Mouse (Mus musculus): Measurements from ENCODE around the gene Fam234b.
A peak's percentile ranks its signal among the peaks of the same experiment; 100 is the strongest.

Fam234b gene

DNA sequence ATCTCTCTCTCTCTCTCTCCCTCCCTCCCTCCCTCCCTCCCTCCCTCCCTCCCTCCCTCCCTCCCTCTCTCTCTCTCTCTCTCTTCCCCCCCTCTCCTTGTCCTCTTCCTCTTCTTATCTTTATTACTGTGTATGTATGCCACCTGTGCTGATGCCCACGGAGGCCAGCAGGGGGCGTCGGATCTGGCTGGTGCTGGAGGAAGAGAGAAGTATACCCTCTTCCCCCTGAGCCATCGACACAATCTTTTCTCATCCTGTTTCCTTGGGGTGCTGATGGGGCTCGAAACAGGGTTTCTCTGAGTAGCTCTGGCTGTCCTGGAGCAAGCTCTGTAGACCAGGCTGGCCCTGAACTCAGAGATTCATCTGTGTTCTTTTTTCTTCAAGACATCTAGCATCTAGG is 14.9 kb upstream of the Fam234b start:
- DNase-seq (ENCODE audit: low spot score) = no peak

DNA sequence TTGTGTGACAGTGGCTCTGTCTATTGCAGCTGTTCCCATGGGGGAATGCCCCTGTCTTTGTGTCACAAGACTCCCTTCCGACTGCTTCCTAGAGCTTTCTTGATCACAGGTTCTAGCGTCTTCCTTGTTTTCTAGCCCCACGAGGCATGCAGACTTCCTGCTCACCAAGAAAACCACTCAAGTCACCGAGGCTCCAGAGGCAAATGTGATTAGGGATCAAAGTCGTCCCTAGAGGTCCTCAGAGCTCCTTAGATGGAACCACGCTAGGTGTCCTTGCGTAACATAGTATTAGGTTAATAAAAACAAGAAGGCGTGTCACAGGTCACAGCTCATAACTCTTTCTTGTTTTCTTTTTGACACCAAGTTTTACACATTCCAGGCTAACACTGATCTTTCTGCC is 13.8 kb upstream of the Fam234b start:
- DNase-seq (ENCODE audit: low spot score) = peak; percentile 35

DNA sequence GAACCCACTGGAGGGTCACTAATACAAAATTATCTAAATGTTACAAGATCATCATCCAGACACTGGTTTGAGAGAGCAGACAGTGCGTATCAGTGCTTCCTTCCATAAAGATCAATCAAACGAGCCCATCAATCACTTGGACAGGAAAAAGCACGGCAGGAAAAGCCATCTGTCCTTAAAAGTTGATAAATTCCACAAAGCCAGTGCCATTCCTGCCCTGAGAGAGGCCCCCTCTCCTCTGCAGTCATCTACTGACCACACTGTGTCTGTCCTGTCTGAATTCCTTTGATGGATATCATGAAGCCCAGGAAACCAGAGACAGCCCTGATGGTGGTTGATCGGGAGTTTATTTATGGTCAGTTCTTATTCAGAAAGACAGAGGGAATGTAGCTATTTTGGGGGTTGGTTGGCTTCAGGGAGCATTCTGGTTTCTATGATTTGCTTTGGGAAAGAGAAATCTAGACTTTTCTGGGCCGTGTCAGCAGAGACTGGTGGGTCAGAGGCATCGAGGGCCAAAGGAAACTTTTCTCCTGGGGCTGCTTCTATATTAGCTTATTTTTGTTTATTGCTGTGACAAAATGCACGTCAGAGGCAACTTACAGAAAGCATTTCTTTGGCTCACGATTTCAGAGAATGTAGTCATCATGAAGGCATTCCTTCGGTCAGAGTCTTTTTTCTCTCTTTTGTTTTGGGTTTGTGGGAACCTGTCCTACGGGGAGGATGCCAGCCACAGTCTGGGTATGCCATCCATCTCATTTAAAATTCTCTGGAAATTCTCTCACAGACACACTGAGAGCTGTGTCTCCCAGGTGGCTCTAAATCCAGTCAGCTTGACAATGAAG is 10.5 kb upstream of the Fam234b start:
- DNase-seq (ENCODE audit: low spot score) = peak; percentile 51

DNA sequence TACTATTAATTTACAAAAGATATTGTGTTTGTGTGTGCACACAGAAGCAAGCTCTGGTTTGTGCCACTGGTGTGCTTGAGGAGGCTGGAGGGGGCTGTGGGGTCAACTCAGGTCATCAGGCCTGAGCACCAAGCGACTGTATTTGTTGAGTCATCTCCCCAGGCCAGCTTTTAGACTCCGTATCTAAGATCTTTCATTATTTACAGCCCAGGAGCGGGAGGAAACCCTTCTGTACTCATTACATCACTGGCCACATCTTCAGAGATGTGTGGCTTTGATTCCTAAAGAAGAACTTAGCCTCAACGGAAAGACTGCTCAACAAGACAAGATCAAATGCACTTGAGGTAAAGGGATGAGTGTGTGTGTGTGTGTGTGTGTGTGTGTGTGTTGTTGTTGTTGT is 9.1 kb upstream of the Fam234b start:
- DNase-seq (ENCODE audit: low spot score) = no peak

DNA sequence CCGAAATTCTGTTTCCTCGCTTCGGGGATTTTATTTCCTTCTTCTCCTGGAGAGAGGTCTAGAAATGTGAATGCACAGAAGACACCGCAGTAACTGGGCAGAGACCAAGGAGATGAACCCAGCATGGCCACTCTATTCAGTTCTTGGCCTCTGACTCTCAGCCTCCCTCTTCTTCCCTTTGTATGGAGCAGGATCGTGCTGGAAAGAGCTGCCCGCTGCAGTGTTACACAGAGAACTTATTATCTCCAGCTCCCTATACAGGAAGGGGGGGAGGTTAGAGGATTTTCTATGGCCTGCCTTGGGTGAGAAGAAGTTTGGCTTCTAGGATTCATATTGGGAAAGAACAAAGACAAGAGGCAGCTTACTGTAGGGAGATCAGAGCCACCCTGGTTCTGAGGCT is 7.7 kb upstream of the Fam234b start:
- no peak for DNase-seq (ENCODE audit: low spot score)

DNA sequence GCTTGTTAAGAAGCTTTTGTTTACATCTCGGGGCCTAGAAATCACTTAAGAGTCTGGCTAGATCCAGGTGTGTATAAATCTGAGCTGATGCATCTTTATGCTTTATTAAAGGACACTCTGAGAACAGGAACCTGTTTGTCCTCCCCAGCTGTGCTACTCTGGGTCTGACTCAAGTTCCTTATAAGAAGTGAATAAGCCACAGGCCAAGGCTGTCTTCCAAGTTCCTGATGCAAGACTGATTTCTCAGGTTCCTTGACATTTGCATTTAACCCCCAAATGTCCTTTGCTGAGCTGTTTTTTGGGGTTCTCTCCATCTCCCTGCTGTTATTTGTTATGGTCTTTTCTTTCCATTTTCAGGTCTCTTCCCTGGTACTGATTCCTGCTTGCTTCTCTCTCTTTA is 5.9 kb upstream of the Fam234b start:
- DNase-seq (ENCODE audit: low spot score) = no peak

DNA sequence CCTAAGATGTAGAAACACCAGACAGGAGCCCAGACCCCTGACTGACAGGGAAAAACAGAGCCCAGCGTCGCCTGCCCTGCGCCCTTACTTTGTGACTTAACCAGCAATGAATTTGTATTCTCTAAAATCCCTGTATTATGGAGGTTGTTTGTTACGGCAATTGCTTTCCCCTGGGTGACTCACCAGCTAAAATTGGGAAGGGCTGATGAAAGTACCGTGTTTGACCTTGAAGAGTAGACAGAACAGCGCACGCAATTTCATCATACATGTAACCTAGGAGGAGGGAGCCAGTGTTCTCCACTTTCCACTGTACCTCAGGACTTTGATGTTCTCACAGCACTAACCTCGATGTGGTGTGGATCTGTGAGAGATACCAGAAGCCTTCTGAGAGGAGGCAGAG is 4.8 kb upstream of the Fam234b start:
- no peak for DNase-seq (ENCODE audit: low spot score)

DNA sequence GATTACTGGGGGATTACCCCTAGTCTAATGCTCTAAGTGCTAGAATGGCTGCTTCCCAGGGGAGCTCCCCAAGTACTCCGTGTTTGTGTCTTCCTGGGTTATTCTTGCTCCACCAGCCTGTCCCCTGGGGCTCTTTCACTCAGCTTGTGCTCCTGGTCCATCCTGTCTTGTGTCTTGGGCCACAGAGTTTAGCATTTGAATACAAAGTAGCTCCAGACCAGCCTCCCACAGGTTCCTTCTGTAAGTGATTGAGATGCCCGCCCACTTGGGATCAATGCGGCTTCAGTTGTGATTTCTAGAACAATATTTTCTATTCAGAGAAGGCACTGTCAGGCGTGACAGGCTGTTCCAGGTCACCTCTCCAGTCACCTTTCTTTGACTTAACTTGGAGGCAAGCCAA is 4.0 kb upstream of the Fam234b start:
- no peak for DNase-seq (ENCODE audit: low spot score)

DNA sequence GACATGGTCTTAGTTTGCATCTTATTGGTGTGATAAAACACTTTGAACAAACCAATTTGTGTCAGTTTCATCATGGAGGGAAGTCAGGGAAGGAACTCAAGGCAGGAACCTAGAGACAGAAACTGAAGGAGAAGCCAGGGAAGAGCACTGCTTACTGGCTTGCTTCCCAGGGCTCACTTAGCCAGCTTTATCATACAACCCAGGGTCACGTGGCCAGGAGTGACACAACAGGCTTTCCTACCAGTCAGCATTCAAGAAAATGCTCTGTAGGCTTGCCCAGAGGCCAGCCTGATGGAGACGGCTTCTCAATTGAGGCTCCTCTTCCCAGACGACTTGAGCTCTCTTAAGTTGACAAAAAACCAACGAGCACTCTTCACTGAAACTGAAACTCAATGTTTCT is 2.9 kb upstream of the Fam234b start:
- no peak for DNase-seq (ENCODE audit: low spot score)

DNA sequence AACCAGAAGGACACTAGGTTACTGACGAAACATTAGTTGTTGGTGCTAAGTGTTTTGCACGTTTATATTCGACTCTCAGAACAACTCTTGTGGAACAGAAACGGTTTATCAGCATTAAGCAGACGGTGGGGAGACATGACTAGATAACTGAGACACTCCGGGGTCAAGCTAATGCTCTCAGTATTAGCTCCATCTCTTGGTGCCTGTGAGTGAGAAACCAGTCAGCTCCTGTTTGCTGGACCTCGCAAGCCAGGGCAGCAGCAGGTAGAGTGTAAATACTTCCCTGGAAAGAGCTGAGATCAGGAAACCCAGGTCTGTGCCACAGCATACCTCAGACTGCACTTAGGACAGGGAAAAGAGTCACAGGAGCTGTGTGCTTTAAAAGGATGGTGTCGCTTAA is 1.1 kb upstream of the Fam234b start:
- no peak for DNase-seq (ENCODE audit: low spot score)

DNA sequence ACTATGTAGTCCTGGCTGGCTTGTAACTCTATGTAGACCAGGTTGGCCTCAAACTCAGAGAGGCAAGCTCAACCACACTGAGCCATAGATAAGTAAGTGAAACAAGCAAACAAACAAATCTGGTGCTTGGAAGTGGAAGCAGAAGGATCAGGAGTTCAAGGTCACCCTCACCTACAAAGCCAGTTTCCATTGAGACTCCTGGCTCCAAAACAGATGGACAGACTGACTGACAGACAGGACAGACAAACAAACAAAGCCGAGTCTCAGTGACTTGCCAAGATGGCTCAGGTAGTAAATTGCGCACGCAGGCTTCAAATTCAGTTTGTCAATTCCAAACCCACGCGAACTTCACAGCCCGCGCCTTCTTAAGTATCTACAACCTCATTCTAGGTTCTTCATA is 331 bp upstream of the Fam234b start:
- no peak for DNase-seq (ENCODE audit: low spot score)

DNA sequence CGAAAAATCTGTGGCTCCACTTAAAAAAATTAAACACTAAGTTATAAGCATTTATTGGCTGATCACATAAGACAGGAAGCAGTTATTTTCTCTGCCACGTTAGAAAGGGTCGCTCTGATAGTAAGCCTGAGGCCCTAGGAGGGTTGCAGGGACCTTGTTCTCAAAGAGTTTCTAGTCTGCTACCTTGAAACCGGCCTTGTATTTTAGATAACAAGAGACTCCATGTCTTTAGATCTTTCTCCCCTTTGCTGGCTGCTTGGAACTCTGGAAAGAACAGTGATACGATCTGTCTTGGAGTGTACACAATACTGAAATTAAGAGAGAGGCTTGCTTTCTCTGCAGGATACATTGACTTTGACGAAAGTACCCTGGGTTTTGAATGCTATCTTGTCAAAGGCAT is 949 bp downstream of the Fam234b start:
- no peak for DNase-seq (ENCODE audit: low spot score)

DNA sequence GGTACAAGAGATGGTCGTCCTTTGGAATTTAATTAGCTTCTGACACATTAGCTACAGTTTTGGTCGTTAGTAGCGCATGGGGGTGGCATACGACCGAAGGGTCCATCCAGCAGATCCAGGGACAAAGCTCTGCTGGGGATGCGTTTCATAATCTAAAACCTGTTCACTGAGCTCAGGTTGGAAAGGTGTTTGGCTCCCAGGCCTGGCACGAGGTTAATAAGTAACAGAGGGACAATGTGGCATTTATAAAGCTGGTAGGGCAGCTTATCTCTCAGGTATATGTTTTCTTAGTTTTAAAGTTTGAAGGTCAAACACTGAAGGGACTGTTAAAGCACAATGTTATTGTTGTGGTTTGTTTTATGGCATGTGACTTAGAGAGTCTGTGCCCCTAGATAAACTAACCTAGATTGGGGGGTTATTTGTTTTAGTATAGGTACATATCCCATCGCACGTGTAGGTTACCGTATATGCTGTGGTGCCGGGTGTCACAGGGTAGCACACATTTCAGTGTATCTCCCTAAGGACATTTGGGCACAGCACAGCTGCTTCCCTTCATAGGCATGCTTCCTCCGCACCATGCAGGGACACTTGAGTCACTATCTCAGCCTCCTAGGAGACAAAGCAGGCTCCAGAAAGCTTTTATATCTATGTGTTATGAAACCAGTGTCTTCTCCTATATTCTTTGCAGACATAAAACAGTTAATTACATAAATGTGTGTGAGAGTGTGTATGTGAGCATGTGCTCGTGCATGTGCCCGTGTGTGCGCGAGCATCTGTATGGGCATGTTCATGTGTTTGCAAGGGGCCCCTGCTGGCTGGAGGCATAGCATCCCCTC is 2.6 kb downstream of the Fam234b start:
- no peak for DNase-seq (ENCODE audit: low spot score)

DNA sequence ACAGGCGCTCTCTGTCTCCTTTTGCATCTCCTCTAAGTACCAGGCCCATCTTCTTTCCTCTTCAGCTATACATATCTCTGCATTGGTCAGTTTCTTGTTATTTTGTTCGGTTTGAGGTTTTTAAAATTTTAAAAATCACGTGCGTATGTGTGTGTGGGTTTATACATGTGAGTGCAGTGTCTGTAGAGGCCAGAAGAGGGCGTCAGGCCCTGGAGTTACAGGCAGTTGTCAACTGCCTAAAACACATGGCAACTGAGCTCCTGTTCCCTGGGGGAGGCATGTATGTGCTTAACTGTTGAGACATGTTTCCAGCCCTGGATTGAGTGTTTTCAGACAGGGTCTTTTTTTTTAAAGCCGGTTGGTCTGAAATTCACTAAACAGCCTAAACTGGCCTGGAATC is 4.9 kb downstream of the Fam234b start:
- no peak for DNase-seq (ENCODE audit: low spot score)

DNA sequence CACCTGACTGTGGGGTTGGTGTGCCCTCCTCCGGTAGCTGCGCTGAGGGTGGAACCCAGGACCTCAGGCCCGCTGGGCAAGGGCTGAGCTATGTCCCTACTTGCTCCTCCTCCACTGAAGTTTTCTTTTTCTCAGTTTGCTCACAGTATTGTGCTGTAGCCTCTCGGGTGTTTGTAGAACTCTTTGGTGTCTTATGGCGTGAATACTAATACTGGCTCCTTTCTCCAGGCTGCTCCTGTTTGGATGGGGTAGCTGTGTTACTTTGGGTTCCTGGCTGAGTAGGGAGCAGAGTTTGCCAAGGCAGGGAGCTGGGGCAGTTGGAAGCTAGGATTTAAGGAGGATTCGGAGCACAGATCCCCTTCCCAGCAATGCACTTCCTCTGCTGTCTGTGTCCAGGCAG is 6.0 kb downstream of the Fam234b start:
- DNase-seq (ENCODE audit: low spot score) = no peak

DNA sequence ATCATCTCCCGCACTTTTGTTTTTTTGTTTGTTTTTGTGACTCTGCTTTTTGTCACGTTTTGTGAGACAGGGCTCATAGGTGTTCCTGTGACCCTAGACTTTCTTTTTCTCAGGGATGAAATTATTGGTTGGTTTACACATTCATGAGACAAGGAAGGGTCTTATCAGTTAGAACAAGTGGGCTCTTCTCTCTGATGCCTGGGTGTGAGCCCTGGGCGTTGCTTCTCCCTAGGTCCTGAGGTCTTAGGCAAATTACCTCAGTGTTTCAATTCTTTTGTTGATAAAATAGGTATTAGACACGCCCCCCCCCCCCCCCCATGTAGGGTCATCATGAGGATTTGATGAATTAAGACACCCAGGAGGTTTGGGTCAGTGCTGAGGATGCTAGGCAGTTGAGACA is 7.1 kb downstream of the Fam234b start:
- no peak for DNase-seq (ENCODE audit: low spot score)

DNA sequence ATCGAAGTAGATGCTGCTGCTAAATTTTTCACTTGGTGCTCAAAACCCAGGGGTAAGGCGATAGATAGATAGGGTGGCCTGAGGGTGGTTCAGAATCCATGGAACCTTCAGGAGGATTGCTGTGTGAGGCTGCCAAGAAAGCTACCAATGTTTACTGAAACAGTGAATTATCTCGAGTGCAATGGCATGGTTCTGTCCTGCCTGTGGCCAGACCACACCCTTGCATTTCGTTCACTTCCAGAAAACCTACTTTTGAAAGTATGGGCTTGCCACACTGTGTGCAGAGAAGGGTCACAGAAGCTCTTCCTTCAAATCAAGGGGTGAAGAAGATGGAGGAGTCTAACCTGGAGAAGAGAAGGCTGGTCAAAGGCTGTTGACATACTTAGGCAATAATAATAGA is 8.0 kb downstream of the Fam234b start:
- DNase-seq (ENCODE audit: low spot score) = no peak

DNA sequence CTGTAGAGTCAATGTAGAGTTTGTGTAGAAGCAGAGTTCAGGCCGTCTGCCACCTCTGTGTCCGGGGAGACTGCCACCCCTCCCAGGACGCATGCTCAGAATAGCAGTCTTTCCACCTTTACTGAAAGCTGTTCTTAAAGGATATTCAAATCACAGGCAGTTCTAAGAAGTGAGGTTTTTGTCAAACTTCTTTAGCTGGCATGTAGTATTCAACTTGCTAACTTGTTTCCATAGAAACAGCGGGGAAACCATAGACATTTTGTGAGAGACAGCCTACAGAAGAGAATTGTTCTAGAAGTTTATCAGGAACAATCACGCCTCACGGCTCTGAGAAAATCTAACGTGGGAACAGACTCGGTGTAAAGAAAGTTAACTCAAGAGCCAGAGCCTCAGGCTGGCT is 9.1 kb downstream of the Fam234b start:
- DNase-seq (ENCODE audit: low spot score) = no peak

DNA sequence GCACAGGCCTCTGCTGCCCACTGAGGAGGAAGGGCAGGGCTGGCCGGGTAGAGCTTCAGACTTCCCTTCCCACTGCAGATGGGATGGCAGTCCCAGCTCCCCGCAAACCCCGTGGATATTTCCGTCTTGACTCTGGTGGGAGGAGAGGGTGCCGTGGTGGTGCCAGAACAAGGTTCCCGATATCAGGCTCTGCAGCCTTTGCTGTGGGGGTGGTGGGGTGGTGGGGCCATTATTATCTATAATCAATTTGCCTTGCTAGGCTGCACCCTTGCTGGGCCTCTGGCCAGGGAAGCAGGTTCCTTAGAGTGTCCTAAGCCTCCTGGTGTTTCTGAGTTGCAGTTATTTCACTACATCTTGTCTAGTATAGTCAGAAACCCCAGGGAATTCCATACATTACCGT is 13.4 kb downstream of the Fam234b start:
- DNase-seq (ENCODE audit: low spot score) = no peak

DNA sequence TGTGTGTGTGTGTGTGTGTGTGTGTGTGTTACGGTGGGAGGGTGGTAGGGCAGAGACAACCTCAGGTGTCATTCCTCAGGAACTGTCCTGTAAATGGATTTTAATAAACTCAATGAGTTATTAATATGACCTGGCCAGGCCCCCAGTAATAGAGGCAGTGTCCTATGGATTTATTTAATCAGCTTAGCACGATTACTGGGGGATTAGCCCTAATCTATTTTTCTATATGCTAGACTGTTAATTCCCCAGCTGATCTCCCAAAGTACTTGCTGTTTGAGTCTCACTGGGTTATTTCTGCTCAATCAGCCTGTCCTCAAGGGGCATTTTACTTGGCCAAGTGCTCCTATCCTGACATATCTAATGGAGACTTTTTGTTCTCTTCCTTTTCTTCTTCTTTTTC is 14.9 kb downstream of the Fam234b start:
- no peak for DNase-seq (ENCODE audit: low spot score)

DNA sequence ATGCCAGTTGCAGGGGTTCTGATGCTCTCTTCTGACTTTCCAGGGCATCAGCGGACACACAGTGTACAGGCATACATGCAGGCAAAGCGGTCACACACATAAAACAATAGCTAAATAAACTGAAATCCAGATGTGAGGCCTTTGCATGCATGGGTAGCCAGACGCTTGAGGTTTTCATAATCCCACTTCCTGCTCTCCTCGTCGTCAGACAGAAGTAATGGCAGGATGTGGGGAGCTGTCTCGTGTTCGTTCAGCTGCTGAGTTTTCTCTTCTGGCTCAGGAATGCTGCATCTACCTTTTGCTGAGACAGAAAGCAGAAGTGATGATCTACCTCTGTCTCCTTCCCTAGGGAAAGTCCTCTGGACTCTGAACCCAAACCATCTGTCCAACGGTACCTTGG is 20.6 kb downstream of the Fam234b start:
- no peak for DNase-seq (ENCODE audit: low spot score)

DNA sequence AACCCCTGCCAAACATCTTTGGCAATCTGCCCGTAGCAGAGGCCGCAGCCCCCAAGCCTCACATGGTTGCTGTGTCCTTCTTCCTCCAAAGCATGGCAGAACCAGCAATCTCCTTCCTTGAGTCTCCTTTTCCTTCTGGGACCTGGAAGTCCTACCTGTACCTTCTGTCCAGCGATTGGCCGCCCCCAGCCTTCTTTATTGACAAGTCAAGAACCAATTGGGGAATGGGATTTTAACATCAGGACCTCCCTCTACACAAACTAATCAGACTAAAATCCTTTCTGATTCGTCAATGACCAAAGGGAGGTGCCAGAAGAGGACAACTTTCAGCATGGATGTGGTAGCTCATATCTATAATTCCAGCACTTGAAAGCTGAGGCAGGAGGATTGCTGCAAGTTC is 22.1 kb downstream of the Fam234b start:
- no peak for DNase-seq (ENCODE audit: low spot score)

DNA sequence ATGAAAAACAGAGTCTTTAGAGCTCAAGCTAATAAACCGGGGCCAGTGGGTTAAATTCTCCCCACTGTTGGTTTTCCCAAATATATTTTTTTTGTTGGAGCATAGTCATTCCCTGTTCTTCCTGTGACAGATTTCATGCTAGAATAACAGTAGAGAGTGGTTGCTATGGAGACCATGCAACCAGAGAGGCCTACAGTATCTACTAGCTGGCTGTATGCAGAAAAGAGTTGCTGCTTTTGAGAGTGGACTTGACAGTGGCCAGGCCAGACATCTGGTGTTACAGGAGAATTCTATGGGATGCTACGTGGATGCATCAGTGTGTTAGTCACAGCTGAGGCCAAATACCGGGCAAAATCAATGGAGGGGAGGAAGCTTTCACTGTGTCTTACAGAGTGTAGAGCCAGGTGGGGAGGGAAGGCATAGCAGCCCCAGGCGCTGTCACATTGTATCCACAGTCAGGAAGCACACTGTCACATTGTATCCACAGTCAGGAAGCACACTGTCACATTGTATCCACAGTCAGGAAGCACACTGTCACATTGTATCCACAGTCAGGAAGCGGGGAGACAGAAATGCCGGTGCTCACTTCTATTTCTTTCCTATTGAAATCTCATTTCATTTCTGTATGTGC is 26.1 kb downstream of the Fam234b start:
- DNase-seq (ENCODE audit: low spot score) = no peak
